Mouse (Mus musculus): Measurements from ENCODE around the gene Lpar1.

Lpar1 gene

DNA sequence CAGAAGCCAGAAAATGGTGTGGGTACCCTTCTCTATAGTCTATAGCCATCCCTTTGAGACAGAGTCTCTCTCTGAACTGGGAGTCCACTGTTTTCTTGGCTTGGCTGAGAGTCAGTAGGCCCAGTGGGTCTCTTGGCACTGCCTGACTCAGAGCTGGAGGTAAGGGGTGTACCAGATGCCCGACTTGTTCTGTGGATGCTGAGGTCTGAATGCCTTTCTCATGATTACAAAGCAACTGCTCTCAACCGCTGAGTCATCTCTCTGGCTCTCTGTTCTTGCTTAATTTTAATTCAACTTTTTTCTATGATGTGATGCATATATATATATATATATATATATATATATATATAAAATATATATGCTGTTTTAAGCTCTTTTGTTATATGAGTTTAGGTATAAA lies 91.1 kb downstream of the Lpar1 start:
- no peak for DNase-seq (ENCODE audit: low spot score in 2 of 2)

GRCm38 (mm10) chr4:58453334-58453733 lies 100.4 kb downstream of the Lpar1 start:
- DNase-seq (ENCODE audit: low spot score in 2 of 2): no peak

DNA sequence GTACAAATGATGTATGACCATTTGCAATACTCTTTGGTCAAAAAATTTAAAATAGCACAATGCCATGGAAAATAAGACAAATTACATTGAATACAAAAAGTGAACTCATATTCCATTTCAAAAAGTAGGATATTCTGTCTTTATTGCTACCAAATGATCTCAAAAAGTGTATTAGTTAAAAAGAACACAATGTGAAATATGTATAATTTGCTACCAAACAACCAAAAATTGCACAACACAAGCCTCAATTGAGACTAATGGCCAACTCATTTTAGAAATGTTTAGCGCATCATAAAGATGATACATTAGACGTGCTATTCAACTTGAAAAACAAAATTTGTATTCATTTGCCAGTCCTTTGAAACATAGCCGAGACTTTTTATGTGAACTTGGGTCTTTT lies 104.9 kb downstream of the Lpar1 start:
- no peak for DNase-seq (ENCODE audit: low spot score in 2 of 2)

- DNase-seq (ENCODE audit: low spot score in 2 of 2): no peak
Measured at GRCm38 (mm10) chr4:58447841-58448240, 105.9 kb downstream of the Lpar1 start.

- DNase-seq (ENCODE audit: low spot score in 2 of 2): no peak
Measured at GRCm38 (mm10) chr4:58445846-58446245, 107.9 kb downstream of the Lpar1 start.

GRCm38 (mm10) chr4:58442338-58442737 lies 111.4 kb downstream of the Lpar1 start:
- DNase-seq (ENCODE audit: low spot score in 2 of 2): no peak

GRCm38 (mm10) chr4:58438654-58439053 lies 115.0 kb downstream of the Lpar1 start:
- no peak for DNase-seq (ENCODE audit: low spot score in 2 of 2)

GRCm38 (mm10) chr4:58437271-58437670 lies 116.4 kb downstream of the Lpar1 start:
- no peak for DNase-seq (ENCODE audit: low spot score in 2 of 2)

GRCm38 (mm10) chr4:58423276-58423930 lies 130.3 kb downstream of the Lpar1 start:
- DNase-seq (ENCODE audit: low spot score in 2 of 2): no peak

DNA sequence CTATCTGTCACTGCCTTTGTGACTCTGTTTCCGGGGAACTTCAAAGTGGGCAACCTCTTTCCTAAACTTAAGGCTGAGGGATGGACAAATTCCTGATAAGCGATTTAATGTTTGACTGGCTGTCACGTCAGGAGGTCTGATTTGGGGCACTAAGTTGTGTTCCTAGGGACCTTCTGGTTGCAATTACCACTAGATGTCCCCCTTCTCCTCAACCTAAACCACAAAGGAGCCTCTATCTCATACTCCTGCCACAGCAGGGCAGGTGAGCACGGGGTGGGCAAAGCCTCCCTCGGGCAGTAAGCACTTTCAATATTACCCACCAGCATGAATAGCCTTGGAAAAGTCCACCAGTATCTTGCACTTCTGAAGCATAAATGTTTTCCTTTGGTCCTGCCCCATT lies 134.5 kb downstream of the Lpar1 start:
- DNase-seq (ENCODE audit: low spot score in 2 of 2): no peak

DNA sequence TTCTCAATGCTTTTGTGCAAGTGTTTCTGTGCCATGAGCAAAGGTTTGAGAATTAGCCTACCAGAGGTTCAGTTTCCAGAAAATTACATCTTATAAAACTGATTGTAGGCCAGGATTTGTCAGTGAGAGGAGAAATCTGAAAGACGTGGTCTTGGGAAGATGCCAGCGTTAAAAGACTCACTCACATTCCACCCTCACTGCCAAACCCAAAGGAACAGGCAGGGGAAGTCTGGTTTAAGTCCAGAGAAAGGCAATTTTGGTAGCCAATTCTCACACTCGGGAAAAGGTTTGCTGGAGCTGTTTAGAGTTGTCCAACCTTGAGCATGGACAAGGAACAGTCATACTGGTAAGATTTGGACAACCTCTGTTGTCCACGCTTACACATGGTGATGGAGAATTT lies 136.4 kb downstream of the Lpar1 start:
- DNase-seq (ENCODE audit: low spot score in 2 of 2): no peak

- no peak for DNase-seq (ENCODE audit: low spot score in 2 of 2)
Measured at GRCm38 (mm10) chr4:58415537-58415936, 138.2 kb downstream of the Lpar1 start.

- no peak for DNase-seq (ENCODE audit: low spot score in 2 of 2)
Measured at GRCm38 (mm10) chr4:58413188-58414185, 140.2 kb downstream of the Lpar1 start.

DNA sequence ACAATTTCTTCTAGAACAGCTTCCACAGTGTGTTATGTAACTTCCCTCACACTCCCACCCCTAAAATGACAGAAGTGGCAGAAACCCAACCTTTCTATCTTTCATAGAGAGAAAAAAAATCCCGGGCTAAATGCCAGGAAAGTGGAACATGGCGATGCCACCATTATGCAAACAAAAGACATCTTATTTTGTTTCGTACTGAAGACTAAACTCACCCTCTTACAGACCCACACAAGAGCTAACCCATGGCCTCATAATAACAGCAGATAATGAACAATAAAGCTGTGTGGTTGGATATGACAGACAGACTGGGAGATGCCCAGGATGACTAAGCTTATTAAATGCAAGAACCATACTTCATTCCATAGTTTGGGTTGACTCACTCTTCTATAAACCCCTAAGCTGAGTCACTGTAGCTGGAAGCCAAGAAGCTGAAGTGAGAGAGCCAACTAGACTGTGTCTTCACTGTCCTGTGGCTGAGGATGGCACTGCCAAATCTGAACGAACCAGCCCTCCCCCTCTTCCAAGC lies 151.7 kb downstream of the Lpar1 start:
- DNase-seq (ENCODE audit: low spot score in 2 of 2): no peak

DNA sequence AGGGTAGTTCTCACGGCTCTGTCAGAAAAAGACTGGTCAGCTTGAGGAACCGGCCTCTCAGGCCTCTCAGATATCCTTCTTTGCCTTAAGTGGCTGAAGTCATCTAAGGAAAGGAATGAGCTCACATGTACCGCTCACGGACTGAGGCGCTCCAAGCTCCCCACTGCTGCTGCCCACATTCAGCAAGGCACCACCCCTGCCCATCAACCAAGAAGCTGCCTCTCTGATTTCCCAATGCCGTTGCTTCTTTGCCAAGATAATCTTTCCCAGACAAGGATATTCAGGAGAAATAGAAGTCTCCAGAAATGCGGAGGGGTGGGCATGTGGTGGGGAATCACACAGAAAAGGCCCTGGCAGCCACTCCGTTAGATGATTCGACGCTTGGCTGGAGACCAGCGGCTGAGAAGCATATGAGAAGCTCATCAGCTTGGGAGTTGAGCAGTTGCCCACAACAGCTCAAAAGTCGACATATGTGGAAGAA lies 152.8 kb downstream of the Lpar1 start:
- DNase-seq (ENCODE audit: low spot score in 2 of 2): no peak
